Mouse (Mus musculus): ENCODE measurements at regions not wholly inside any gene's neighbourhood (a gene's known extent, or its start where the extent isn't known, plus 50 kb on each side); places are given as distances from the start of the nearest gene placed in this dataset.

- Histone ChIP-seq H3K4me1 (ENCODE audit: insufficient read depth, low read length) (no peaks in the 10 kb centered on the region), H3K9me3 (ENCODE audit: low read length) (no peaks in the 10 kb centered on the region), H3K4me2 (ENCODE audit: low read depth, low read length, poor library complexity, severe bottlenecking) (no peak overlapping the region), H3K27me3 (ENCODE audit: insufficient read depth, low read length) (no peaks in the 10 kb centered on the region), H3K27ac (ENCODE audit: low read depth, low read length) (no peak overlapping the region), H3K4me3 (ENCODE audit: low read depth, low read length) (no peak overlapping the region), H3K36me3 (ENCODE audit: insufficient read depth, low read length) (no peaks in the 10 kb centered on the region), H3K9ac (replicated peaks; ENCODE audit: low read length, poor library complexity, severe bottlenecking) (no peak overlapping the region)
- no peak for ATAC-seq (ENCODE audit: low FRiP score)
- no peak for DNase-seq (ENCODE audit: low spot score)
- TF ChIP-seq CTCF (IDR thresholded peaks at IDR 0.05): no peak
- WGBS: 85% methylated on average over 8 of the region's 8 CpGs
Observed at GRCm38 (mm10) chr7:110695729-110696128, 68.3 kb downstream of the Adm start.

- DNase-seq (ENCODE audit: low spot score): peak; percentile 16
- Histone ChIP-seq H3K4me1 (ENCODE audit: insufficient read depth, low read length) (no peaks in the 10 kb centered on the region), H3K27me3 (ENCODE audit: insufficient read depth, low read length) (no peaks in the 10 kb centered on the region), H3K9ac (replicated peaks; ENCODE audit: low read length, poor library complexity, severe bottlenecking) (no peak overlapping the region), H3K4me3 (ENCODE audit: low read depth, low read length) (no peak overlapping the region), H3K9me3 (ENCODE audit: low read length) (no peaks in the 10 kb centered on the region), H3K4me2 (ENCODE audit: low read depth, low read length, poor library complexity, severe bottlenecking) (no peak overlapping the region), H3K36me3 (ENCODE audit: insufficient read depth, low read length) (no peaks in the 10 kb centered on the region), H3K27ac (ENCODE audit: low read depth, low read length) (no peak overlapping the region)
- 83% methylated on average over 17 of the region's 17 CpGs for WGBS
- ATAC-seq (ENCODE audit: low FRiP score): no peak
- TF ChIP-seq CTCF (IDR thresholded peaks at IDR 0.05): no peak
Observed at GRCm38 (mm10) chr7:110698211-110699153, 69.5 kb upstream of the Ampd3 start.

DNA sequence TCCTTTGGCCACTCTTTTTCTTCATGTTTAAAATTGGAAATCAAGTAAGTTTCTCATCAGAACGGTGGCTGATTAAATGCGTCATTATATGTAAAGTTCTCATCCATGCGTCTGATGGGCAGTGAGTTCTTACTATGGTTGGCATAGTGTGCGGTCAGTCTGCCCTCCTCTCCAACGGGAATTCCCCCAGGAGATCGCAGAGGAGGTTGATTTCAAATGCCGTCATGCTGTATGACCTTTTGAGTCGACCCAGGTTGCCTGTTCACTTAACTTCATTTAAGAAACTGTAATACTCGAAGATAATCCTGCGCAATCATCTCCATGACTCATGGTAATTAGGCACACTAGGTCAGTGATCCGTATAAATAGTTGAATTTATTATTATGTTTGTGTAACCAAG, 68.4 kb upstream of the Ampd3 start:
- no peaks in the 10 kb centered on the region for H3K36me3 ChIP-seq (ENCODE audit: insufficient read depth, low read length)
- no peak overlapping the region for H3K4me2 ChIP-seq (ENCODE audit: low read depth, low read length, poor library complexity, severe bottlenecking)
- H3K9me3 ChIP-seq (ENCODE audit: low read length): no peaks in the 10 kb centered on the region
- no peak overlapping the region for H3K27ac ChIP-seq (ENCODE audit: low read depth, low read length)
- ATAC-seq (ENCODE audit: low FRiP score): no peak
- H3K4me1 ChIP-seq (ENCODE audit: insufficient read depth, low read length): no peaks in the 10 kb centered on the region
- DNase-seq (ENCODE audit: low spot score): no peak
- WGBS: 89% methylated on average over 11 of the region's 11 CpGs
- no peak for TF ChIP-seq CTCF (IDR thresholded peaks at IDR 0.05)
- no peaks in the 10 kb centered on the region for H3K27me3 ChIP-seq (ENCODE audit: insufficient read depth, low read length)
- H3K9ac ChIP-seq (replicated peaks; ENCODE audit: low read length, poor library complexity, severe bottlenecking): no peak overlapping the region
- H3K4me3 ChIP-seq (ENCODE audit: low read depth, low read length): no peak overlapping the region

GRCm38 (mm10) chr7:110701681-110702413, 66.2 kb upstream of the Ampd3 start:
- H3K27ac ChIP-seq (ENCODE audit: low read depth, low read length): no peak overlapping the region
- H3K9me3 ChIP-seq (ENCODE audit: low read length): no peaks in the 10 kb centered on the region
- no peak overlapping the region for H3K9ac ChIP-seq (replicated peaks; ENCODE audit: low read length, poor library complexity, severe bottlenecking)
- no peak overlapping the region for H3K4me2 ChIP-seq (ENCODE audit: low read depth, low read length, poor library complexity, severe bottlenecking)
- H3K36me3 ChIP-seq (ENCODE audit: insufficient read depth, low read length): no peaks in the 10 kb centered on the region
- WGBS: 61% methylated on average over 11 of the region's 11 CpGs
- no peak for ATAC-seq (ENCODE audit: low FRiP score)
- DNase-seq (ENCODE audit: low spot score): no peak
- no peak for TF ChIP-seq CTCF (IDR thresholded peaks at IDR 0.05)
- H3K27me3 ChIP-seq (ENCODE audit: insufficient read depth, low read length): no peaks in the 10 kb centered on the region
- no peak overlapping the region for H3K4me3 ChIP-seq (ENCODE audit: low read depth, low read length)
- no peaks in the 10 kb centered on the region for H3K4me1 ChIP-seq (ENCODE audit: insufficient read depth, low read length)

DNA sequence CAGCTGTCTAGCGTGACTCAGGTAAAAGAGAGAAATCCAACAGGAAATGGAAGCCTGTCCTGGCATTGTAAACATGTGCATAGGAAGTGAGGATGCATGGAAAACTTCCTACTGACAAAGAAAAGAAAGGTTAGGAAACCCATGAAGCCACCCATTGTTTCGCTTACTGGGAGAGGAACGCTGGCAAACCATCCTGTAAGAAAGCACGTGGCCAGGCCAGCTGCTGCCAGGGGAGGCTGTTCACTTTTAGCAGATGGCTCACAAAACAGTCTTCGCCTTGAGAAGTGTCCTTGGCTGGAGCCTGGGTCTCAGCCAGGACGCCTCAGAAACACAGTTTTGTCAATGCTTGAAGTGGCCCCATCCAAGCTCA, 65.6 kb upstream of the Ampd3 start:
- TF ChIP-seq CTCF (IDR thresholded peaks at IDR 0.05): no peak
- H3K4me3 ChIP-seq (ENCODE audit: low read depth, low read length): no peak overlapping the region

More for the DNA sequence above, 65.6 kb upstream of the Ampd3 start:
- ATAC-seq (ENCODE audit: low FRiP score) (no peak), DNase-seq (ENCODE audit: low spot score) (peak; percentile 36)
- no peak overlapping the region for H3K4me2 ChIP-seq (ENCODE audit: low read depth, low read length, poor library complexity, severe bottlenecking)
- H3K4me1 ChIP-seq (ENCODE audit: insufficient read depth, low read length): no peaks in the 10 kb centered on the region
- no peak overlapping the region for H3K9ac ChIP-seq (replicated peaks; ENCODE audit: low read length, poor library complexity, severe bottlenecking)
- no peaks in the 10 kb centered on the region for H3K27me3 ChIP-seq (ENCODE audit: insufficient read depth, low read length)
- no peaks in the 10 kb centered on the region for H3K9me3 ChIP-seq (ENCODE audit: low read length)
- WGBS: 73% methylated on average over 6 of the region's 6 CpGs
- no peak overlapping the region for H3K27ac ChIP-seq (ENCODE audit: low read depth, low read length)
- H3K36me3 ChIP-seq (ENCODE audit: insufficient read depth, low read length): no peaks in the 10 kb centered on the region
